25 mouse cellular contexts compared by ENCODE assay signal in genomic region chr1:192305155-192305554, GRCm38 (mm10).
DNase-seq lines count a peak whose midpoint lies in the region; ATAC-seq lines count a peak whose summit lies in the region.
"Had no signal": no experiment of that assay in that cellular context is flagged by ENCODE, and none has a peak within 500 bp of the region (broad histone marks: within the 10 kb centered on the region; RNA-seq: fewer than 3 reads in every experiment).

No protein-coding gene starts in this region.

- H3K27ac ChIP-seq in kidney, embryonic 14.5 days (ENCODE audit: low read depth, low read length), result no peak overlapping the region
- H3K27ac ChIP-seq in intestine, embryonic 16.5 days (ENCODE audit: low read length), result no peak overlapping the region
- no peak overlapping the region for H3K27ac ChIP-seq in hindbrain, embryonic 13.5 days
- H3K27ac ChIP-seq: forebrain, embryonic 10.5 days; forebrain, embryonic 13.5 days; heart, adult 2 months; heart, embryonic 10.5 days; heart, embryonic 13.5 days; hindbrain, embryonic 15.5 days had no signal

- 90% methylated on average over 1 of the region's 1 CpGs for WGBS in kidney, embryonic 14.5 days
- 66% methylated on average over 1 of the region's 1 CpGs for WGBS in intestine, embryonic 16.5 days
- 92% methylated on average over 1 of the region's 1 CpGs for WGBS in hindbrain, embryonic 13.5 days

- H3K9ac ChIP-seq in kidney, embryonic 14.5 days (ENCODE audit: low read depth, low read length), result no peak overlapping the region
- no peak overlapping the region for H3K9ac ChIP-seq in intestine, embryonic 16.5 days (ENCODE audit: low read depth, low read length)
- H3K9ac ChIP-seq in hindbrain, embryonic 13.5 days, result no peak overlapping the region
- H3K9ac ChIP-seq: forebrain, embryonic 13.5 days; heart, embryonic 13.5 days; hindbrain, embryonic 15.5 days had no signal

- no peak overlapping the region for H3K4me3 ChIP-seq in kidney, embryonic 14.5 days (ENCODE audit: low read length)
- H3K4me3 ChIP-seq in intestine, embryonic 16.5 days (ENCODE audit: low read length), result no peak overlapping the region
- no peak overlapping the region for H3K4me3 ChIP-seq in hindbrain, embryonic 13.5 days
- H3K4me3 ChIP-seq: forebrain, embryonic 10.5 days; forebrain, embryonic 13.5 days; heart, adult 2 months; heart, embryonic 10.5 days; heart, embryonic 13.5 days; hindbrain, embryonic 15.5 days had no signal

- no peaks in the 10 kb centered on the region for H3K27me3 ChIP-seq in kidney, embryonic 14.5 days (ENCODE audit: control insufficient read depth, insufficient read depth, low read length)
- no peaks in the 10 kb centered on the region for H3K27me3 ChIP-seq in intestine, embryonic 16.5 days (replicated peaks; ENCODE audit: control insufficient read depth, insufficient read depth, low read length)
- no peaks in the 10 kb centered on the region for H3K27me3 ChIP-seq in hindbrain, embryonic 13.5 days
- H3K27me3 ChIP-seq: forebrain, embryonic 13.5 days; heart, embryonic 13.5 days; hindbrain, embryonic 15.5 days; Patski had no signal

- H3K4me1 ChIP-seq in kidney, embryonic 14.5 days (ENCODE audit: control insufficient read depth, insufficient read depth, low read length), result no peaks in the 10 kb centered on the region
- peaks cover 4% of the 10 kb centered on the region; the same call in 1 of the 2 replicates for H3K4me1 ChIP-seq in intestine, embryonic 16.5 days (ENCODE audit: control insufficient read depth, insufficient read depth, low read length)
- H3K4me1 ChIP-seq in hindbrain, embryonic 13.5 days (replicated peaks), result no peaks in the 10 kb centered on the region
- H3K4me1 ChIP-seq: forebrain, embryonic 13.5 days had no signal

- H3K9me3 ChIP-seq in kidney, embryonic 14.5 days (ENCODE audit: control insufficient read depth, low read length), result no peaks in the 10 kb centered on the region
- no peaks in the 10 kb centered on the region for H3K9me3 ChIP-seq in intestine, embryonic 16.5 days (ENCODE audit: control insufficient read depth, low read length)
- H3K9me3 ChIP-seq in hindbrain, embryonic 13.5 days, result no peaks in the 10 kb centered on the region
- H3K9me3 ChIP-seq: forebrain, embryonic 10.5 days; G1E; heart, embryonic 10.5 days; hindbrain, embryonic 15.5 days had no signal

- peak; percentile 4 for DNase-seq in kidney, adult 11 months
- peak; percentile 34 for DNase-seq in kidney, adult 9 months
- DNase-seq in kidney, postnatal 10 days, result no peak
- DNase-seq: adrenal gland, postnatal 10 days; adrenal gland, postnatal 36 days; B cell, adult 2 months; cerebellum, adult 18-20 months; cerebellum, adult 9-10 months; cerebellum, postnatal 14 days; gastrocnemius, postnatal 10 days; gastrocnemius, postnatal 36 days; heart, adult 2 months; heart, postnatal 14 days; heart, postnatal 4 days had no signal

- no peaks in the 10 kb centered on the region for H3K36me3 ChIP-seq in kidney, embryonic 14.5 days (ENCODE audit: control insufficient read depth, insufficient read depth, low read length)
- no peaks in the 10 kb centered on the region for H3K36me3 ChIP-seq in intestine, embryonic 16.5 days (ENCODE audit: control insufficient read depth, insufficient read depth, low read length)
- no peaks in the 10 kb centered on the region for H3K36me3 ChIP-seq in hindbrain, embryonic 13.5 days
- H3K36me3 ChIP-seq: forebrain, embryonic 10.5 days; G1E; heart, embryonic 10.5 days; heart, embryonic 13.5 days; hindbrain, embryonic 15.5 days had no signal

- H3K4me2 ChIP-seq in kidney, embryonic 14.5 days (replicated peaks; ENCODE audit: low read depth, low read length), result no peak overlapping the region
- no peak overlapping the region for H3K4me2 ChIP-seq in intestine, embryonic 16.5 days (ENCODE audit: low read depth, low read length)
- H3K4me2 ChIP-seq in hindbrain, embryonic 13.5 days, result no peak overlapping the region
- H3K4me2 ChIP-seq: forebrain, embryonic 13.5 days; heart, embryonic 13.5 days; hindbrain, embryonic 15.5 days had no signal

- ATAC-seq in kidney, embryonic 14.5 days (ENCODE audit: low FRiP score, low TSS enrichment), result no peak
- peak; percentile 85 for ATAC-seq in intestine, embryonic 16.5 days
- no peak for ATAC-seq in hindbrain, embryonic 13.5 days (ENCODE audit: low FRiP score)
- ATAC-seq: forebrain, embryonic 13.5 days; forebrain, embryonic 16.5 days; Patski had no signal
